Mouse (Mus musculus) brain, embryonic 14.5 days (tissue): ENCODE data around the gene Rhob.

ENCODE experiments used
- CTCF ChIP-seq: fragments of 200-500 bp; IDR thresholded peaks from 2 replicates; pipeline ENCODE4 v1.5.1; 2012; ENCODE audit warnings: inconsistent platforms, mild to moderate bottlenecking, moderate library complexity, borderline replicate concordance; ENCODE audit not compliant: insufficient read depth, insufficient read length; ENCODE audit errors: extremely low read depth
- POLR2A ChIP-seq: fragments of 200-500 bp; IDR thresholded peaks from 2 replicates; pipeline ENCODE4 v1.6.1; 2012; ENCODE audit warnings: mild to moderate bottlenecking, inconsistent platforms, borderline replicate concordance; ENCODE audit not compliant: poor library complexity, insufficient read depth, insufficient read length, severe bottlenecking; ENCODE audit errors: extremely low read depth

- no peak for TF ChIP-seq CTCF
- no peak for TF ChIP-seq POLR2A
Measured at GRCm38 (mm10) chr12:8511037-8511882, 11.5 kb upstream of the Rhob start.
